Mouse (Mus musculus) liver, adult 2 months (tissue): ENCODE data around the gene Odf4.

Source experiments
- CTCF ChIP-seq: fragments of 200-500 bp; IDR thresholded peaks from 2 replicates; pipeline ENCODE4 v1.5.1; 2011; ENCODE audit warnings: low read depth, low read length, control low read depth
- POLR2A ChIP-seq: fragments of 200-500 bp; IDR thresholded peaks from 2 replicates; pipeline ENCODE4 v1.6.1; 2011; ENCODE audit warnings: low read length, control low read depth; ENCODE audit not compliant: insufficient read depth; ENCODE audit errors: extremely low read depth

- TF ChIP-seq CTCF (peak; percentile 51), POLR2A (no peak)
These were observed 52.0 kb downstream of the Odf4 start for GRCm38 (mm10) chr11:68874841-68875240.
